17 mouse cellular contexts compared by ENCODE assay signal in genomic region chr12:37242484-37242883, GRCm38 (mm10). TPM values are rescaled to one million over a fixed set of nuclear protein-coding genes. Genes with fewer than 3 reads are reported as not detected.
A peak's percentile ranks its signal among the peaks of the same experiment; 100 is the strongest.
DNase-seq lines count a peak whose midpoint lies in the region; ATAC-seq and TF ChIP-seq lines count a peak whose summit lies in the region.
"Had no signal": no experiment of that assay in that cellular context is flagged by ENCODE, and none has a peak within 500 bp of the region (broad histone marks: within the 10 kb centered on the region; RNA-seq: fewer than 3 reads in every experiment).

No protein-coding gene starts in this region.

- no peaks in the 10 kb centered on the region for H3K36me3 ChIP-seq in intestine, postnatal 0 days (ENCODE audit: control insufficient read depth, insufficient read depth)
- no peaks in the 10 kb centered on the region for H3K36me3 ChIP-seq in intestine, embryonic 15.5 days
- no peaks in the 10 kb centered on the region for H3K36me3 ChIP-seq in liver, embryonic 11.5 days (ENCODE audit: control insufficient read depth, insufficient read depth, low read length)
- H3K36me3 ChIP-seq in liver, postnatal 0 days (replicated peaks; ENCODE audit: insufficient read depth, low read length), result no peaks in the 10 kb centered on the region
- no peaks in the 10 kb centered on the region for H3K36me3 ChIP-seq in forebrain, embryonic 11.5 days (ENCODE audit: control insufficient read depth, insufficient read depth, low read length)
- H3K36me3 ChIP-seq: heart, embryonic 15.5 days; hindbrain, embryonic 15.5 days; limb, embryonic 13.5 days had no signal

- WGBS in intestine, postnatal 0 days, result 76% methylated on average over 3 of the region's 3 CpGs
- 76% methylated on average over 3 of the region's 3 CpGs for WGBS in intestine, embryonic 15.5 days
- 85% methylated on average over 3 of the region's 3 CpGs for WGBS in liver, embryonic 11.5 days
- 46% methylated on average over 3 of the region's 3 CpGs for whole genome bisulfite sequencing in liver, postnatal 0 days (ENCODE audit: insufficient replicate concordance)
- 86% methylated on average over 3 of the region's 3 CpGs for WGBS in forebrain, embryonic 11.5 days

- H3K4me1 ChIP-seq in intestine, postnatal 0 days (replicated peaks; ENCODE audit: control insufficient read depth, insufficient read depth, low read length), result no peaks in the 10 kb centered on the region
- H3K4me1 ChIP-seq in intestine, embryonic 15.5 days (replicated peaks), result no peaks in the 10 kb centered on the region
- H3K4me1 ChIP-seq in bone marrow macrophage, adult 2 months (ENCODE audit: control insufficient read depth, insufficient read depth, low read length), result peaks cover 6% of the 10 kb centered on the region
- no peaks in the 10 kb centered on the region for H3K4me1 ChIP-seq in liver, embryonic 11.5 days (replicated peaks; ENCODE audit: control insufficient read depth, insufficient read depth, low read length)
- no peaks in the 10 kb centered on the region for H3K4me1 ChIP-seq in liver, postnatal 0 days (ENCODE audit: insufficient read depth)
- no peaks in the 10 kb centered on the region for H3K4me1 ChIP-seq in forebrain, embryonic 11.5 days (replicated peaks; ENCODE audit: control insufficient read depth, insufficient read depth, low read length)
- H3K4me1 ChIP-seq: forebrain, embryonic 13.5 days; heart, embryonic 15.5 days; hindbrain, embryonic 15.5 days had no signal

- no peak for ATAC-seq in intestine, postnatal 0 days
- ATAC-seq in intestine, embryonic 15.5 days, result no peak
- ATAC-seq in liver, embryonic 11.5 days (replicated peaks; ENCODE audit: low FRiP score), result no peak
- no peak for ATAC-seq in liver, postnatal 0 days
- no peak for ATAC-seq in inflammation-experienced regulatory T-cells, adult 6 months
- no peak for ATAC-seq in forebrain, embryonic 11.5 days (replicated peaks; ENCODE audit: low FRiP score)
- ATAC-seq: forebrain, embryonic 13.5 days had no signal

- no peak for TF ChIP-seq EP300 in liver, postnatal 0 days (IDR thresholded peaks at IDR 0.05; ENCODE audit: low read depth)

- no peak overlapping the region for H3K9ac ChIP-seq in intestine, postnatal 0 days (ENCODE audit: low read depth, low read length)
- H3K9ac ChIP-seq in intestine, embryonic 15.5 days, result no peak overlapping the region
- no peak overlapping the region for H3K9ac ChIP-seq in liver, embryonic 11.5 days (ENCODE audit: low read depth, low read length)
- no peak overlapping the region for H3K9ac ChIP-seq in liver, postnatal 0 days (replicated peaks)
- H3K9ac ChIP-seq in forebrain, embryonic 11.5 days (ENCODE audit: low read length), result no peak overlapping the region
- H3K9ac ChIP-seq: forebrain, embryonic 13.5 days; heart, embryonic 15.5 days; hindbrain, embryonic 15.5 days; limb, embryonic 13.5 days had no signal

- no peak for TF ChIP-seq POLR2A in bone marrow macrophage, adult 2 months (IDR thresholded peaks at IDR 0.05; ENCODE audit: borderline replicate concordance, low read depth, low read length)

- H3K4me3 ChIP-seq in intestine, postnatal 0 days (ENCODE audit: low read depth, low read length), result peak overlapping the region; percentile 12; the same call in 1 of the 2 replicates
- H3K4me3 ChIP-seq in intestine, embryonic 15.5 days (replicated peaks), result no peak overlapping the region
- peak overlapping the region; percentile 19 for H3K4me3 ChIP-seq in bone marrow macrophage, adult 2 months (ENCODE audit: insufficient read depth, low read length)
- H3K4me3 ChIP-seq in liver, embryonic 11.5 days (ENCODE audit: low read depth, low read length), result no peak overlapping the region
- H3K4me3 ChIP-seq in liver, postnatal 0 days (ENCODE audit: low read depth, low read length), result peak overlapping the region; percentile 51
- H3K4me3 ChIP-seq in forebrain, embryonic 11.5 days (ENCODE audit: low read depth, low read length), result no peak overlapping the region
- H3K4me3 ChIP-seq: forebrain, embryonic 13.5 days; heart, embryonic 15.5 days; hindbrain, embryonic 15.5 days; limb, embryonic 13.5 days had no signal

- H3K4me2 ChIP-seq in intestine, postnatal 0 days (replicated peaks; ENCODE audit: low read depth), result peak overlapping the region; percentile 59; the same call in 1 of the 2 replicates
- no peak overlapping the region for H3K4me2 ChIP-seq in intestine, embryonic 15.5 days (replicated peaks)
- peak overlapping the region; percentile 17; the same call in 1 of the 2 replicates for H3K4me2 ChIP-seq in liver, embryonic 11.5 days
- H3K4me2 ChIP-seq in liver, postnatal 0 days (ENCODE audit: low read depth, low read length), result peak overlapping the region; percentile 36
- H3K4me2 ChIP-seq in forebrain, embryonic 11.5 days (ENCODE audit: low read depth, low read length, severe bottlenecking), result no peak overlapping the region
- H3K4me2 ChIP-seq: forebrain, embryonic 13.5 days; heart, embryonic 15.5 days; hindbrain, embryonic 15.5 days; limb, embryonic 13.5 days; midbrain, embryonic 11.5 days had no signal

- TF ChIP-seq CTCF in intestine, postnatal 0 days (IDR thresholded peaks at IDR 0.05; ENCODE audit: low read depth), result no peak
- TF ChIP-seq CTCF in bone marrow macrophage, adult 2 months (IDR thresholded peaks at IDR 0.05; ENCODE audit: low read depth, low read length), result no peak
- TF ChIP-seq CTCF in liver, postnatal 0 days (IDR thresholded peaks at IDR 0.05; ENCODE audit: low read depth), result no peak

- DNase-seq in liver, embryonic 11.5 days (ENCODE audit: low spot score), result no peak
- no peak for DNase-seq in liver, postnatal 0 days
- no peak for DNase-seq in forebrain, embryonic 11.5 days (ENCODE audit: low spot score)
- DNase-seq: adrenal gland, postnatal 36 days; cerebellum, postnatal 14 days; right cerebral cortex, postnatal 4 days; thymus, adult 2 months; thymus, postnatal 4 days had no signal

- H3K9me3 ChIP-seq in intestine, postnatal 0 days (ENCODE audit: control insufficient read depth), result no peaks in the 10 kb centered on the region
- no peaks in the 10 kb centered on the region for H3K9me3 ChIP-seq in intestine, embryonic 15.5 days
- no peaks in the 10 kb centered on the region for H3K9me3 ChIP-seq in liver, embryonic 11.5 days (ENCODE audit: control insufficient read depth, low read length)
- no peaks in the 10 kb centered on the region for H3K9me3 ChIP-seq in liver, postnatal 0 days (ENCODE audit: low read length)
- H3K9me3 ChIP-seq in forebrain, embryonic 11.5 days (ENCODE audit: control insufficient read depth, low read length), result no peaks in the 10 kb centered on the region
- H3K9me3 ChIP-seq: forebrain, embryonic 13.5 days; heart, embryonic 15.5 days; hindbrain, embryonic 15.5 days; limb, embryonic 13.5 days had no signal

- no peak overlapping the region for H3K27ac ChIP-seq in intestine, postnatal 0 days (ENCODE audit: low read depth, low read length)
- no peak overlapping the region for H3K27ac ChIP-seq in intestine, embryonic 15.5 days
- peak overlapping the region; percentile 45 for H3K27ac ChIP-seq in bone marrow macrophage, adult 2 months (ENCODE audit: insufficient read depth, low read depth, low read length)
- H3K27ac ChIP-seq in liver, embryonic 11.5 days (ENCODE audit: low read depth, low read length), result no peak overlapping the region
- peak overlapping the region; percentile 95; the same call in 1 of the 2 replicates for H3K27ac ChIP-seq in liver, postnatal 0 days (ENCODE audit: low read depth)
- no peak overlapping the region for H3K27ac ChIP-seq in forebrain, embryonic 11.5 days (ENCODE audit: low read depth, low read length)
- H3K27ac ChIP-seq: forebrain, embryonic 13.5 days; limb, embryonic 13.5 days had no signal

- H3K27me3 ChIP-seq in intestine, postnatal 0 days (replicated peaks; ENCODE audit: control insufficient read depth, insufficient read depth, low read length), result no peaks in the 10 kb centered on the region
- no peaks in the 10 kb centered on the region for H3K27me3 ChIP-seq in intestine, embryonic 15.5 days (replicated peaks)
- no peaks in the 10 kb centered on the region for H3K27me3 ChIP-seq in liver, embryonic 11.5 days (replicated peaks; ENCODE audit: control insufficient read depth, insufficient read depth, low read length)
- no peaks in the 10 kb centered on the region for H3K27me3 ChIP-seq in liver, postnatal 0 days (ENCODE audit: insufficient read depth, low read length)
- H3K27me3 ChIP-seq in forebrain, embryonic 11.5 days (ENCODE audit: control insufficient read depth, insufficient read depth, low read length), result no peaks in the 10 kb centered on the region
- H3K27me3 ChIP-seq: forebrain, embryonic 13.5 days; heart, embryonic 15.5 days; hindbrain, embryonic 15.5 days; limb, embryonic 13.5 days had no signal

RNA-seq across cellular contexts. Expression of gene Agmo, which starts 1.0 kb away (rescaled TPM):
- 28.1 and 30.8 TPM in 2 replicates for polyA plus RNA-seq in intestine, postnatal 0 days (2015; fragmentation: Nextera tagmentation; extraction: Ambion mirVana)
- 2.2 and 3.1 TPM in 2 replicates for polyA plus RNA-seq in intestine, embryonic 15.5 days (2015; fragmentation: Nextera tagmentation; extraction: Ambion mirVana)
- polyA plus RNA-seq in bone marrow macrophage, adult 2 months (2012; ENCODE audit: insufficient read depth, insufficient read length, missing spikeins), result 4.8 and 7.2 TPM in 2 replicates
- polyA plus RNA-seq in liver, embryonic 11.5 days (2014; fragmentation: Nextera tagmentation; extraction: Ambion mirVana), result 5.5 and 6.1 TPM in 2 replicates
- polyA plus RNA-seq in liver, postnatal 0 days (2015; fragmentation: Nextera tagmentation; extraction: Ambion mirVana), result 37.2 and 43.3 TPM in 2 replicates
- under 1 TPM in 2 of 3 experiments, not detected in 1; 0.67 to 0.84 TPM for polyA plus RNA-seq in inflammation-experienced regulatory T-cells, adult 6 months (2017; shearing (Covaris generic))
- 0.37 TPM in 2 replicates for polyA plus RNA-seq in forebrain, embryonic 11.5 days (2014; fragmentation: Nextera tagmentation; extraction: Ambion mirVana)

Comparison
In these comparisons a context has a peak if more than half of its experiments do, and no peak if none do; other contexts are left out.
1. H3K27ac ChIP-seq: peak in bone marrow macrophage, adult 2 months (single experiment) and liver, postnatal 0 days (single experiment); none in intestine, postnatal 0 days (single experiment), intestine, embryonic 15.5 days (single experiment), liver, embryonic 11.5 days (single experiment) and forebrain, embryonic 11.5 days (single experiment).
2. H3K4me2 ChIP-seq: peak in intestine, postnatal 0 days (single experiment), liver, embryonic 11.5 days (single experiment) and liver, postnatal 0 days (single experiment); none in intestine, embryonic 15.5 days (single experiment) and forebrain, embryonic 11.5 days (single experiment).
3. H3K4me3 ChIP-seq: peak in intestine, postnatal 0 days (single experiment), bone marrow macrophage, adult 2 months (single experiment) and liver, postnatal 0 days (single experiment); none in intestine, embryonic 15.5 days (single experiment), liver, embryonic 11.5 days (single experiment) and forebrain, embryonic 11.5 days (single experiment).